Mouse (Mus musculus): ENCODE data around the gene Wbp1.

DNA sequence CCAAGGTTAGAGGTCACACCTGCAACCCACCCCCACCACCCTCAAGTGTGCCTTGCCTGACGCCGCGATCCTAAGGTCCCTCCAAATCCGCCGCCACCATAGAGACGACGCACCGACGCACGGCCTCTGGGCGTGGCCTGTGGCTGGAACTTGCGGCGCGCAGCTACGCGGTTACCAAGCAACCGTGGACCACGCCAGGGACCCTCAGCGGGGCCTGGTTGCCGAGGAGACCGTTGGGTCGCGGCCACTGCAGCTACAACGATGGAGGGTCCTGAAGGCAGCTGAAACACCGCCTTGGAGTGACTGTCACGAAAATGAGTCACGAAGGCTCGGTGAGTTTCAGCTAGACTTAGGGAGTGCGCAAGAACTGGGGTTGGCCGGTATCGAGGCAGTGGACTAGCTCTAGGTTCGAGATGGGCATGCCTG lies 34.9 kb upstream of the Wbp1 start, which contains the start of the genes Wdr54 and 1700003E16Rik:
- TF ChIP-seq CTCF (IDR thresholded peaks at IDR 0.05; ENCODE audit: low read depth) (no peak), EP300 (IDR thresholded peaks at IDR 0.05; ENCODE audit: low read depth) (no peak)
